In genomic region chr7:18243959-18244573, GRCm38 (mm10) we compare ENCODE assay signal across 19 mouse cellular contexts. TPM values are rescaled to one million over a fixed set of nuclear protein-coding genes. Genes with fewer than 3 reads are reported as not detected.
DNase-seq lines count a peak whose midpoint lies in the region; ATAC-seq and TF ChIP-seq lines count a peak whose summit lies in the region.
"Not testable (repeated sequence)": the region's sequence is repeated elsewhere in the genome, so short reads cannot be mapped to it uniquely, and the experiment has no call there.
"Had no signal": no experiment of that assay in that cellular context is flagged by ENCODE, and none has a peak within 500 bp of the region (broad histone marks: within the 10 kb centered on the region; RNA-seq: fewer than 3 reads in every experiment).

No protein-coding gene starts in this region.

- not testable (repeated sequence) for H3K9ac ChIP-seq in CH12.LX (ENCODE audit: insufficient read depth, low read depth)

- peak; percentile 94 for ATAC-seq in Patski

- H3K27ac ChIP-seq in CH12.LX (ENCODE audit: insufficient read depth, low read depth), result not testable (repeated sequence)

- peaks cover 4 to 12% of the 10 kb centered on the region in 2 experiments; a peak in 3 of 4 replicates for H3K4me1 ChIP-seq in CH12.LX (ENCODE audit: control insufficient read depth in 1 of 2, insufficient read depth in 2 of 2)

- not testable (repeated sequence) for H3K9me3 ChIP-seq in CH12.LX (replicated peaks; ENCODE audit: low read length)

- not testable (repeated sequence) for TF ChIP-seq EP300 in CH12.LX (IDR thresholded peaks at IDR 0.05; ENCODE audit: low read length)

- CTCF ChIA-PET in Patski (lab: Charles Lee), result not testable (repeated sequence)

- peak in 1 of 2 experiments; percentile 67; a peak in 2 of 4 replicates for TF ChIP-seq CTCF in CH12.LX (conservative IDR thresholded peaks at IDR 0.05 in 1 of 2, IDR thresholded peaks at IDR 0.05 in 1 of 2; ENCODE audit: low read depth in 2 of 2, low read length in 2 of 2)
- TF ChIP-seq CTCF in Patski (IDR thresholded peaks at IDR 0.05), result not testable (repeated sequence)

- not testable (repeated sequence) for TF ChIP-seq POLR2A in CH12.LX (IDR thresholded peaks at IDR 0.05; ENCODE audit: low read depth, low read length)

- in situ Hi-C loops in CH12.LX (cut with MboI; ENCODE audit: low pct_ligation_motif_present, low pct_unique_long_range_greater_than_20kb, low sequenced_read_pairs), result not testable (repeated sequence)
- in situ Hi-C loops in Patski (cut with MboI; ENCODE audit: low pct_unique_long_range_greater_than_20kb), result loop anchor here (25.0 kb wide), 1 partner anchor 107 kb away; no protein-coding TSS in a partner anchor

- H3K79me2 ChIP-seq in CH12.LX (replicated peaks; ENCODE audit: control insufficient read depth, extremely low read depth, insufficient read depth, poor library complexity, severe bottlenecking), result not testable (repeated sequence)

- DNase-seq in 416B (ENCODE audit: low read depth) (peak; percentile 8), CH12.LX (ENCODE audit: extremely low read depth) (peak; percentile 31)
- DNase-seq in Patski (ENCODE audit: low read depth, low spot score), result not testable (repeated sequence)

- dilution Hi-C loops in CH12.LX (cut with MboI; ENCODE audit: extremely low pct_ligation_motif_present, extremely low pct_unique_long_range_greater_than_20kb, low sequenced_read_pairs), result not testable (repeated sequence)

- H3K4me2 ChIP-seq in CH12.LX (ENCODE audit: insufficient read depth, low read depth, poor library complexity, severe bottlenecking), result not testable (repeated sequence)

- peaks cover 23% of the 10 kb centered on the region for H3K27me3 ChIP-seq in CH12.LX (replicated peaks)
- H3K27me3 ChIP-seq in Patski, result not testable (repeated sequence)

- POLR2A ChIA-PET in Patski (lab: Charles Lee), result not testable (repeated sequence)

- TF ChIP-seq RAD21 in CH12.LX (IDR thresholded peaks at IDR 0.05; ENCODE audit: low read depth, low read length), result peak; percentile 44

- H3K4me3 ChIP-seq in CH12.LX (replicated peaks in 1 of 3; ENCODE audit: low read depth in 2 of 3, low read length in 2 of 3, poor library complexity in 1 of 3), result not testable (repeated sequence)

- H3K36me3 ChIP-seq in CH12.LX (replicated peaks in 1 of 2; ENCODE audit: control insufficient read depth in 1 of 2, insufficient read depth in 1 of 2, low read length in 1 of 2), result not testable (repeated sequence)

TF ChIP-seq in CH12.LX, 34 proteins besides CTCF, POLR2A, EP300 and RAD21:
- TF ChIP-seq SMC3 (IDR thresholded peaks at IDR 0.05; ENCODE audit: low read depth, low read length), result peak; percentile 72
TF ChIP-seq in CH12.LX: peak in this region for 1; not testable (repeated sequence) for 33.

RNA-seq across cellular contexts. Expression of gene Mill1, which starts 1.1 kb away (rescaled TPM):
- not detected in 2 replicates for total RNA-seq in CH12.LX (2012; rRNA removed)
- not detected in 2 replicates for total RNA-seq in CH12.LX (2014; rRNA removed)
- polyA plus RNA-seq in CH12.LX (2012; ENCODE audit: insufficient read length, low read depth), result not detected in 2 replicates
- not detected for polyA plus RNA-seq in Patski (2021)
- total RNA-seq: adrenal gland, adult 18-20 months; adrenal gland, adult 2 months; adrenal gland, adult 8-10 months; adrenal gland, postnatal 10 days; adrenal gland, postnatal 14 days; adrenal gland, postnatal 25 days; adrenal gland, postnatal 36 days; adrenal gland, postnatal 4 days; ES-E14; MEL had no signal
- polyA plus RNA-seq: activated CD4-positive, CD25-positive, alpha-beta regulatory T cell, adult 4 months; adrenal gland, adult 2 months; brain, embryonic 14.5 days; C2C12; CD4-positive, CD25-positive, alpha-beta regulatory T cell, adult 4 months; cerebellum, adult 2 months; G1E had no signal
